Mouse (Mus musculus): ENCODE data around the gene Acot1. TPM values are rescaled to one million over a fixed set of nuclear protein-coding genes. Genes with fewer than 3 reads are reported as not detected.
A peak's percentile ranks its signal among the peaks of the same experiment; 100 is the strongest.

Gene Acot1
- polyA plus RNA-seq, 1 experiment, result 0.06 TPM

DNA sequence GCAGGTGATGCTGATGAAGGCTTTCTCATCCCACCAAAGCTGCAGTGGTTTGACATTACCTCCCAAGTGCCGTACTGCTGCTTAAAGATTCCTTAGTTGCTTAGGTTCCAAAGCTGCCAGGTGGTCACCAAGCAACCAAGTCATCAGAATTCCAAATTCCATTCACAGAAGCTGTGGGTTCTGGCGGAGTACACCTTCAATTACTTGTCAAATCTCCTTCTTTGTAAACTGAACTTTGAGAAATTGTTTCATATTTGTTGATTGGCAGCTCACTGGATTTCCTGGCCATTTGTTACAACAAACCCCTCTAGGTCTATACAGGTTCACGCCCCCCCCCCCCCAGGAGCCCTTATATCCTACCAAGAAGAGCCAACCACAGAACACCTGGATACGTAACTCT is 24.5 kb upstream of the Acot1 start, which contains the start of gene Heatr4:
Heatr4 (minus strand) TSS at position 101 of the 400 bp plus-strand sequence.
- H3K4me3 ChIP-seq, result no peak within 1 kb of the TSS
- TF ChIP-seq E2F4 (IDR thresholded peaks at IDR 0.05; ENCODE audit: insufficient read depth) (no peak), TCF12 (IDR thresholded peaks at IDR 0.05; ENCODE audit: insufficient read depth, poor library complexity, severe bottlenecking) (no peak), USF1 (IDR thresholded peaks at IDR 0.05; ENCODE audit: low read depth) (no peak), MAX (IDR thresholded peaks at IDR 0.05; ENCODE audit: low read depth) (no peak), REST (IDR thresholded peaks at IDR 0.05; ENCODE audit: insufficient read depth, insufficient read length) (no peak), SRF (IDR thresholded peaks at IDR 0.05; ENCODE audit: control insufficient read depth, insufficient read length, low read depth) (no peak), POLR2AphosphoS2 (IDR thresholded peaks at IDR 0.05; ENCODE audit: insufficient read length, low read depth) (no peak), MYOG (IDR thresholded peaks at IDR 0.05; ENCODE audit: control insufficient read depth in 1 of 3, insufficient read depth in 1 of 3, insufficient read length in 2 of 3, low read depth in 2 of 3) (no peak), CEBPB (IDR thresholded peaks at IDR 0.05; ENCODE audit: insufficient read depth, poor library complexity, severe bottlenecking) (no peak), TCF3 (IDR thresholded peaks at IDR 0.05; ENCODE audit: insufficient read length, low read depth) (no peak), MYOD1 (IDR thresholded peaks at IDR 0.05; ENCODE audit: control insufficient read depth in 1 of 3, insufficient read length in 2 of 3, low read depth in 2 of 3) (no peak), POLR2A (IDR thresholded peaks at IDR 0.05; ENCODE audit: insufficient read length, low read depth) (no peak)

DNA sequence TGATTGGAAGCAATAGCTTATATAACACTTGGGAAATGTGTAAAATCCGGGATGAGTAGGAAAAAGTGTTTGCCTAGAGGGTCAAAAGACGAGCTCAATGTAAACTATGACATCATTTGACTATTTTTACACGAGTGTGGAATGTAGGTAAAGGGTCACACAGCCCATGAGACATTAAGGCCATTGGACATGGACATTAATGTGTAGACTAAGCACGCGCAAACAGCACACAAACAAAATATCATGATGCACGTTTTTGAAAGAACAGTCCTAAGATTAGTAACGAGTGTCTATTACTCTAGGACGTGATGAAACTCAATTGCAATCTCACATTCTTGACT is 22.1 kb upstream of the Acot1 start:
- H3K4me2 ChIP-seq (ENCODE audit: low read depth), result peak overlapping the region; percentile 71
- H3K4me3 ChIP-seq, result peak overlapping the region; percentile 89
- peaks cover 5% of the 10 kb centered on the region for H3K36me3 ChIP-seq (ENCODE audit: control insufficient read depth, insufficient read depth)
- peaks cover 15% of the 10 kb centered on the region for H3K79me2 ChIP-seq (ENCODE audit: control insufficient read depth, insufficient read depth)
- TF ChIP-seq SRF (IDR thresholded peaks at IDR 0.05; ENCODE audit: control insufficient read depth, insufficient read length, low read depth) (no peak), MAX (IDR thresholded peaks at IDR 0.05; ENCODE audit: low read depth) (no peak), MYOG (IDR thresholded peaks at IDR 0.05; ENCODE audit: control insufficient read depth in 1 of 3, insufficient read depth in 1 of 3, insufficient read length in 2 of 3, low read depth in 2 of 3) (no peak), CEBPB (IDR thresholded peaks at IDR 0.05; ENCODE audit: insufficient read depth, poor library complexity, severe bottlenecking) (peak; percentile 99), TCF12 (IDR thresholded peaks at IDR 0.05; ENCODE audit: insufficient read depth, poor library complexity, severe bottlenecking) (no peak)
- no peaks in the 10 kb centered on the region for H3K27me3 ChIP-seq (ENCODE audit: control insufficient read depth, insufficient read depth, insufficient read length)
- H3ac ChIP-seq (ENCODE audit: control insufficient read depth, insufficient read length), result peak overlapping the region; percentile 74

More for the DNA sequence above, 24.5 kb upstream of the Acot1 start, which contains the start of gene Heatr4:
- Histone ChIP-seq H3K27me3 (ENCODE audit: control insufficient read depth, insufficient read depth, insufficient read length) (no peaks in the 10 kb centered on the region), H3K4me2 (ENCODE audit: low read depth) (no peak within 1 kb of the TSS), H3K79me2 (ENCODE audit: control insufficient read depth, insufficient read depth) (peaks cover 13% of the 10 kb centered on the region), H3K36me3 (ENCODE audit: control insufficient read depth, insufficient read depth) (no peaks in the 10 kb centered on the region), H3ac (ENCODE audit: control insufficient read depth, insufficient read length) (no peak within 1 kb of the TSS)

- TF ChIP-seq POLR2AphosphoS2 (IDR thresholded peaks at IDR 0.05; ENCODE audit: insufficient read length, low read depth) (peak; percentile 47), MYOG (IDR thresholded peaks at IDR 0.05; ENCODE audit: control insufficient read depth in 1 of 3, insufficient read depth in 1 of 3, insufficient read length in 2 of 3, low read depth in 2 of 3) (peak in 2 of 3 experiments; percentile 30 to 46), E2F4 (IDR thresholded peaks at IDR 0.05; ENCODE audit: insufficient read depth) (no peak), USF1 (IDR thresholded peaks at IDR 0.05; ENCODE audit: low read depth) (no peak), MYOD1 (IDR thresholded peaks at IDR 0.05; ENCODE audit: control insufficient read depth in 1 of 3, insufficient read length in 2 of 3, low read depth in 2 of 3) (peak in 1 of 3 experiments; percentile 28), POLR2A (IDR thresholded peaks at IDR 0.05; ENCODE audit: insufficient read length, low read depth) (peak; percentile 55)
- Histone ChIP-seq H3K79me2 (ENCODE audit: control insufficient read depth, insufficient read depth) (peaks cover 15% of the 10 kb centered on the region), H3K4me3 (peak within 1 kb of the TSS; percentile 89), H3K36me3 (ENCODE audit: control insufficient read depth, insufficient read depth) (peaks cover 5% of the 10 kb centered on the region), H3ac (ENCODE audit: control insufficient read depth, insufficient read length) (peak within 1 kb of the TSS; percentile 74), H3K27me3 (ENCODE audit: control insufficient read depth, insufficient read depth, insufficient read length) (no peaks in the 10 kb centered on the region), H3K4me2 (ENCODE audit: low read depth) (peak within 1 kb of the TSS; percentile 71)
Measured at GRCm38 (mm10) chr12:83987583-83988441, 21.5 kb upstream of the Acot1 start, which contains the start of gene Acot2. TSS of gene Acot2 (plus strand) at chr12:83987861.

- TF ChIP-seq POLR2AphosphoS2 (IDR thresholded peaks at IDR 0.05; ENCODE audit: insufficient read length, low read depth) (no peak), E2F4 (IDR thresholded peaks at IDR 0.05; ENCODE audit: insufficient read depth) (no peak), MYOG (IDR thresholded peaks at IDR 0.05; ENCODE audit: control insufficient read depth in 1 of 3, insufficient read depth in 1 of 3, insufficient read length in 2 of 3, low read depth in 2 of 3) (no peak), TCF3 (IDR thresholded peaks at IDR 0.05; ENCODE audit: insufficient read length, low read depth) (no peak), REST (IDR thresholded peaks at IDR 0.05; ENCODE audit: insufficient read depth, insufficient read length) (no peak), MAX (IDR thresholded peaks at IDR 0.05; ENCODE audit: low read depth) (no peak), CEBPB (IDR thresholded peaks at IDR 0.05; ENCODE audit: insufficient read depth, poor library complexity, severe bottlenecking) (no peak)
- Histone ChIP-seq H3ac (ENCODE audit: control insufficient read depth, insufficient read length) (peak overlapping the region; percentile 74), H3K4me2 (ENCODE audit: low read depth) (peak overlapping the region; percentile 71), H3K36me3 (ENCODE audit: control insufficient read depth, insufficient read depth) (peaks cover 12% of the 10 kb centered on the region), H3K4me3 (peak overlapping the region; percentile 89), H3K79me2 (ENCODE audit: control insufficient read depth, insufficient read depth) (peaks cover 15% of the 10 kb centered on the region), H3K27me3 (ENCODE audit: control insufficient read depth, insufficient read depth, insufficient read length) (no peaks in the 10 kb centered on the region)
Measured at GRCm38 (mm10) chr12:83988483-83988882, 20.8 kb upstream of the Acot1 start.

GRCm38 (mm10) chr12:83989378-83989777 is 19.9 kb upstream of the Acot1 start:
- Histone ChIP-seq H3K27me3 (ENCODE audit: control insufficient read depth, insufficient read depth, insufficient read length) (no peaks in the 10 kb centered on the region), H3K79me2 (ENCODE audit: control insufficient read depth, insufficient read depth) (peaks cover 15% of the 10 kb centered on the region), H3K4me2 (ENCODE audit: low read depth) (peak overlapping the region; percentile 71), H3K4me3 (peak overlapping the region; percentile 89), H3ac (ENCODE audit: control insufficient read depth, insufficient read length) (no peak overlapping the region), H3K36me3 (ENCODE audit: control insufficient read depth, insufficient read depth) (peaks cover 18% of the 10 kb centered on the region)
- TF ChIP-seq E2F4 (IDR thresholded peaks at IDR 0.05; ENCODE audit: insufficient read depth) (no peak), REST (IDR thresholded peaks at IDR 0.05; ENCODE audit: insufficient read depth, insufficient read length) (no peak), SRF (IDR thresholded peaks at IDR 0.05; ENCODE audit: control insufficient read depth, insufficient read length, low read depth) (no peak), TCF12 (IDR thresholded peaks at IDR 0.05; ENCODE audit: insufficient read depth, poor library complexity, severe bottlenecking) (no peak), USF1 (IDR thresholded peaks at IDR 0.05; ENCODE audit: low read depth) (no peak), POLR2A (IDR thresholded peaks at IDR 0.05; ENCODE audit: insufficient read length, low read depth) (no peak), CEBPB (IDR thresholded peaks at IDR 0.05; ENCODE audit: insufficient read depth, poor library complexity, severe bottlenecking) (no peak), MYOD1 (IDR thresholded peaks at IDR 0.05; ENCODE audit: control insufficient read depth in 1 of 3, insufficient read length in 2 of 3, low read depth in 2 of 3) (no peak), POLR2AphosphoS2 (IDR thresholded peaks at IDR 0.05; ENCODE audit: insufficient read length, low read depth) (no peak), MYOG (IDR thresholded peaks at IDR 0.05; ENCODE audit: control insufficient read depth in 1 of 3, insufficient read depth in 1 of 3, insufficient read length in 2 of 3, low read depth in 2 of 3) (no peak), TCF3 (IDR thresholded peaks at IDR 0.05; ENCODE audit: insufficient read length, low read depth) (no peak), MAX (IDR thresholded peaks at IDR 0.05; ENCODE audit: low read depth) (no peak)

Data from myocyte (in vitro differentiated cells).